Mouse (Mus musculus) adrenal gland, adult 8-10 months (tissue): ENCODE data around the gene Leng9. TPM values are rescaled to one million over a fixed set of nuclear protein-coding genes. Genes with fewer than 3 reads are reported as not detected.
A peak's percentile ranks its signal among the peaks of the same experiment; 100 is the strongest.

Experiments used
- DNase-seq: peaks from one replicate; pipeline ENCODE4 v3.0.0; 2022
- total RNA-seq, 4 experiments: library from RNA; stranded (reverse); gene quantifications; 2 replicates each; pipeline ENCODE4 v1.2.4; 2022

The Leng9 gene
- total RNA-seq, 4 experiments from 2014 or later = 9.7 to 13.0 (median 11.5) TPM

DNA sequence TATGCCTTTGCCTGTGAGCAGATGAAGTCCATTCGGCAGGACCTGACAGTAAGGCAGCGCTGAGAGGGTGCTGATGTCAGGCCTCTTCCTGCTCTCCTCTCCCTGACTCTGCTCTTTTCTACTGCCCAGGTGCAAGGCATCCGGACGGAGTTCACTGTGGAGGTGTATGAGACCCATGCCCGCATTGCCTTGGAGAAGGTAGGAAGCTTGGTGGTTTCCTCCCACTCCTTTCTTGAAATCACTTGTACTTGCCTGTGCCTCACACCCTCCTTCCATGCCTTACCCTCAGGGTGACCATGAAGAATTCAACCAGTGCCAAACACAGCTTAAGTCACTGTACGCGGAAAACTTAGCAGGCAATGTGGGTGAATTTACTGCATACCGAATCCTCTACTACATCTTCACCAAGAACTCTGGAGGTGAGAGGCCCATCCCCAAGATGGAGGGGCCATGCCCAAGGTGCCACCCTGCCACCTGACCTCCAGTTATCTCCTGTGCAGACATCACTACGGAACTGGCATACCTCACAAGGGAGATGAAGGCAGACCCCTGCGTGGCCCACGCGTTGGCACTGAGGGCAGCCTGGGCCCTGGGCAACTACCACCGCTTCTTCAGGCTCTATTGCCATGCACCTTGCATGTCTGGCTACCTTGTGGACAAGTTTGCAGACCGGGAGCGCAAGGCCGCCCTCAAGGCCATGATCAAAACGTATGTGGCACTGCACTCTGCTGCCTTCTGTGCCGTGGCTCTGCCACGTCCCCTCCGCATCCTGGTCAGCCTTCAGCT is 5.2 kb downstream of the Leng9 start:
- DNase-seq = no peak

- no peak for DNase-seq
Observed at GRCm38 (mm10) chr7:4144046-4144445, 6.1 kb downstream of the Leng9 start.

GRCm38 (mm10) chr7:4143506-4143905 is 6.7 kb downstream of the Leng9 start:
- DNase-seq = no peak

DNA sequence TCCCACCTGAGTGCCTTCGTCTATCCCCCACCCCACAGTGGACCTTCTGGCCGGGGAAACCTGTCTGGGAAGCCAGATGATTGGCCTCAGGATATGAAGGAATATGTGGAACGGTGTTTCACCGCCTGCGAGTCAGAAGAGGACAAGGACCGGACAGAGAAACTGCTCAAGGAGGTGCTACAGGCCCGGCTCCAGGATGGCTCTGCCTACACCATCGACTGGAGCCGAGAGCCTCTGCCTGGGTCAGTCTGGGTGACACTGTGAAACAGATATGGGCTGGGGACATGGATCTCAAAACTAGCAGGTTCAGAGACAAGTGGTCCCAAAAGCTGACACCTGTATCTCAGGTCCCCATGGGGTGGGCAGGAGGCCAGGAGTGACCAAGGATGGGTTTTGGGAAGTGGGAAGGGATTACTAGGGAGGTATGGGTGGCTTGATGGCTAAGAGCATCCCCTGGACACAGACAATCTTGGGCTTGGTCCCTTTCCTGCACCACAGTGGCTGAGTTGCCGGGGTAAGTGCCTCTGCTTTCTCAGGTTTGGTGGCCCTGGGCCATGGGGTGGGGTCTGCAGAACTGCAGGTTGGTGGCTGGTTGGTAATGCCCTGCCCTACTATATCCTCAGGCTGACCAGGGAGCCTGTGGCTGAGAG is 7.3 kb downstream of the Leng9 start:
- no peak for DNase-seq

- DNase-seq = no peak
Observed at GRCm38 (mm10) chr7:4141648-4142325, 8.4 kb downstream of the Leng9 start.

DNA sequence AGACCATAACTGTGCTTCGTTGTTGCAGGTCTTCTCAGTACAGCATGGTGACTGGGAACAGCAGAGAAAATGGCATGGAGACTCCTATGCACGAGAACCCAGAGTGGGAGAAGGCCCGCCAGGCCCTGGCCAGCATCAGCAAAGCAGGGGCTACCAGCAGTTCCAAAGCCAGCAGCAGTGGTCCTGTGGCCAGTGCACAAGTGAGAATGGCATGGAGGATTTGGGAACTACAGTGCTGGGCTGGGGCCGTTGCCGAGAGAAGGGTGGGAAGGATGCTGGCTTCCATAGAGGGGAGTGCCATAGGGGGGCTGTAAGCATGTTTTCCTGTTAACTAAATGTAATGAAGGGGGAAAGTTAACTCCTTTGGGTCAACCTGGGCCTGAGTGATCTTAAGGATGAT is 10.8 kb downstream of the Leng9 start:
- DNase-seq = no peak

DNA sequence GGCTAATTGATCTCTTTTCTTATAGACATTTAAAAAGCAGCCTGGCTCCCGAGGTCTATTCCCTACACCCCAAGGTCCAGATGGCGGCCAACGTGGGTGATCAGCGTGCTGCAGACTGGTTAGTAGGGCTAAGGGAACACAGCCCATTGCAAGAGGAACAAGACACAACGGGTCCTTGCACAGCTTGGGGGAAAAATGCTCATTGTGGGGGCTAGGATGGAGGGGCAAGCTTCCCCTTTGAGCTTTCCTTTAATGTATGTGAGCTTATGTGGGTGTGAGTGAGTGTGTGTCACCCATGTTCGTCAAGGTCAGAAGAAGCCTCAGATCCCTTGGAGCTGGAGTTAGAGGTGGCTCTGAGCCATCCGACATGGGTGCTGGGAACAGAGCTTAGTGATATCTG is 11.5 kb downstream of the Leng9 start:
- no peak for DNase-seq

GRCm38 (mm10) chr7:4138181-4138580 is 12.0 kb downstream of the Leng9 start:
- DNase-seq = no peak

GRCm38 (mm10) chr7:4137746-4138145 is 12.4 kb downstream of the Leng9 start:
- no peak for DNase-seq

- DNase-seq = peak; percentile 99
Observed at GRCm38 (mm10) chr7:4136771-4137531, 13.2 kb downstream of the Leng9 start, which contains the start of gene Leng8. TSS of gene Leng8 (plus strand) at chr7:4137039.

DNA sequence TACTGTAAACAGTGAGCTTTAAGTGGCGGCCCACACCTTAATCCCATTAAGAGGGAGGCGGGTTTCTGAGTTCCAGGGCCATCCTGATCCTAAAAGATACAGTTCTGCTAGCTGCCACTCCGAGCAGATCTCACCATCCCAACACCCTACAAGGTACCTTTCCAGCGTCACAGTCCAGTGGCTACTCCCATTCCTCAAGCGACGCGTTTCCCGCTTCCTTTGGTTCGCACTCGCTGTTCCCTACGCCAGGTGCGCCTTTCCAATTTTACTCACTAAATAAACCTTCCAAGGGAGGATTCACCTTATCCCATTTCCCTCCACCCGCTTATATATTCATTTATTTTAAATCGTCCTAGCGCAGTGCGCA is 13.8 kb downstream of the Leng9 start:
- no peak for DNase-seq

DNA sequence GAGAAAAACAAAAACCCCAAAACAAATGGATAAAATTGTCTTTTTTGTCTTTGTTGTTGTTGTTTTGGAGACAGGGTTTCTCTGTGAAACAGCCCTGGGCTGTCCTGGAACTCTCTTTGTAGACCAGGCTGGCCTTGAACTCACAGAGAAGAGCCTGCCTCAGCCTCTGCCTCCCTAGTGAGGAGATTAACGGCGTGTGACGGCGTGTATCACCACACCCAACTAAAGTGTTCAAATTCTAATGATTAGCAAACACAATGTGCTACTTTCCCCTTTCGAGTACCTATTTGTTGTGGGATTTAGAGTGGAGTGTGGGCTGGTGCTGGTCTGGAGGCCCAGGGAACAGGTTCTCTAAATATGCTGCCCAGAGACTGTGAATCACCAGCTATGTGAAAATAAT is 15.3 kb downstream of the Leng9 start:
- DNase-seq = no peak

GRCm38 (mm10) chr7:4132998-4133397 is 17.2 kb downstream of the Leng9 start:
- no peak for DNase-seq

- DNase-seq = no peak
Observed at GRCm38 (mm10) chr7:4132581-4132980, 17.6 kb downstream of the Leng9 start.

DNA sequence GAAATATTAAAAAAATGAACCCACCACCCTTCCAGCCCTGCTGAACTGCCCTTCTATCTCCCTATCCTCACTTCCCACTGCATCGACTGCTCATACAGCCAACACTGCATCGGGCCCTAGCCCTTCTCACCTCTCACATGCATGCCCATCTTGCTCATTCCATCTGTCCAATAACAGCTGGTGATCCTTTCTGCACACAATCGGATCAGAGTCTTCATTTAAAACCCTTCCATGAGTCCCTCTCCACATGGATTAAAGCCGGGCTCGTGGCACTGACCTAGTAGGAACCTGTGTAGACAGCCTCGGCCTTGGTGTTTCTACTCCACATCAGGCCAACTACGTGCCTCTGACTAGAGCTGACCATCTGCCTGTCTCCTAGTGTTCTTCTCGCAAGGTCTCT is 18.2 kb downstream of the Leng9 start:
- DNase-seq = no peak

GRCm38 (mm10) chr7:4130686-4131452 is 19.3 kb downstream of the Leng9 start:
- no peak for DNase-seq

DNA sequence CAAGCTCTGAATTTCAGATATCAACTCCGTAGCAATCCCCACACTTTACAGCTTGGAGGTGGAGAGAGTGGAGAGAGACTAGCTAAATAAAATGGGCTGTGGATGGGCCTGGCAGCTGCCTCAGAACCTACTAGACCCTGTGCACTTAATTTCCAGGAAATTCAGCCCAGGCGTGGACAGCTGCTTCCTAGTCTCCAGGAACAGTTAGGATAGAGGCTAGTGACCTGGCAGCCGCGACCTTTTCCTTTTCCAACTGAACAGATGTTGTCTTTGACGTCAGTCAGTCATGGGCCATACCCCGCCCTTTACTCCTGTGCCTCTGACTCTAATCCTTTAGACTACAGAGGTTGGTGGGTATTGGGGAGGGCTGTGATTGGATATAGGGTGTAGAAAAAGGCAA is 21.3 kb downstream of the Leng9 start:
- DNase-seq = no peak

DNA sequence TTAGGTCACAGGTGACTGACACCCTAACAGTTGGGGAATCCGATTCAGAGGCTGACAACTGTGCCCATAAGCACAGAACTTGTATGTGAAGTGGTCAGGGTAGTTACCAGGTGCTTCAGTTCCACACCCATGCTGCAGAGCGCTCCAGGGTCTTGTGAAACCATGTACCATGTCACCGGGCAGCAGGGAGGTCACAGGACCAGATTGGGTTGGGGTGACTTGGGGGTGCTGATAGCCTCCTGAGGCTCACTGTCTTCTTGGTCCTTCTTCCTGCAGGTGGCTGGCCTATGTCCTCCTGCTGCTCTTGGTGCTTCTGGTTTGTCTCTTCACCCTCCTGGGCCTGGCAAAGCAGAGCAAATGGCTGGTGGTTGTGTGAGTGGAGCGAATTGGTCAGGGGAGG is 22.3 kb downstream of the Leng9 start:
- DNase-seq = no peak

DNA sequence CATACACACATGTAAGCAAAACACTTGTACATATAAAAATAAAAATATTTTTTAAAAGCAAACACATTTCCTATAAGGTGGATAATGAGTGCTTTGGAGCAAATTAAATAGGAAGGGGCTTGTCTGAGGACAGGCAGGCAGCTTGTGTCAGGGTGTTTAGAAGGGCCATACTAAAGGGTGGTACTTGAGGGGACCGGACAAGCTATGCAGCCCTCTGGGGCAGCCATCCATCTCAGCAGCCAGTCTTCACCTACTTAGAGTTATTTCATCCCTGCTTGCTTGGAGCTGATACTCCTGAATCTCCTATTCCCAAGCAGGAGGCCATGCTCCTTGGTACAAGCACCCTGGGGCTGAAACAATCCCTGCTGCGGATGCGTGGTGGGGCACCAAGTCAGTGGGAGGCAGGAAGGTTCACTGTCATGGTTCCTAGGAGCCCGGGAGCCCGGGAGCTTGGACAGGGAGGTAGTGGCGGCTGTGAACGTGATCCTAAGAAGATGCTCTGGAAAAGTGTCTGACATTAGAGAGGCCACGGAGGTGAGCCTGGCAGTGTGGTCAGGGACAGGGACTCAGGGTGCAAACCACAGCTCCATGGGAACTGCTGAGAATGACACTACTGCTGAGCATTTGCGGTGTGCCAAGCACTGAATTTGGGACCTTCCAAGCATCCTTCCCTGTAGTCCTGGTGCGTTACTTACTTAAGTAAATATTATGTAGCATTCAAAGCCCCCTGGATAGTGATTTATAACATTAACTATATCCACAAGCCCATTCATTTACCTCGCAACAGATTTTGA is 23.0 kb downstream of the Leng9 start:
- no peak for DNase-seq

- no peak for DNase-seq
Observed at GRCm38 (mm10) chr7:4125306-4125705, 24.9 kb downstream of the Leng9 start.

- no peak for DNase-seq
Observed at GRCm38 (mm10) chr7:4124856-4125255, 25.3 kb downstream of the Leng9 start.
